Mouse (Mus musculus): ENCODE measurements around the gene Txndc8. TPM values are rescaled to one million over a fixed set of nuclear protein-coding genes. Genes with fewer than 3 reads are reported as not detected.

Txndc8 gene
- polyA plus RNA-seq (2014; fragmentation: Nextera tagmentation; extraction: Ambion mirVana): not detected in 2 replicates

DNA sequence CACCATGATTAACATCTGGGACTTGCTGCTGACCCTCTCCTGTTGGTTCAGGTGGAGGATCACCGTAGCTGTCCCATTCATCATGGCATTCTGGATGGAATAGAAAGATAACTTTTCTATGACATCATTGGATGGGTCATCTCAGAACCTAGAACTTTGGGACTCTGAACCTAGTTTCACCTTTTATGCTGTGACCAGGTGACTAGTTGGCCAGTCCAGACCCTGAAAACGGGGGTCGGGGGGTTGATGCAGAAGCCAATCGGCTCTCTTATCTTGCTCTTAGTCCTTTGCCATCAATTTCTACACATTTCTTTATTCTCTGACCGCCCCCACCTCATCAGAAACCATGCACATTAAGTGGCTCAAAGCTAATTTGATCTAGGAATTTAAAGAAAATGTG, at the start of gene Txndc8:
Gene Txndc8 (minus strand): TSS at position 101 of the 400 bp plus-strand sequence.
- Histone ChIP-seq H3K4me3 (ENCODE audit: low read depth, low read length) (no peak within 1 kb of the TSS), H3K36me3 (ENCODE audit: control insufficient read depth, insufficient read depth, low read length) (no peaks in the 10 kb centered on the region), H3K9me3 (replicated peaks; ENCODE audit: control insufficient read depth, low read length) (no peaks in the 10 kb centered on the region), H3K27ac (ENCODE audit: low read depth, low read length) (no peak within 1 kb of the TSS), H3K27me3 (ENCODE audit: control insufficient read depth, insufficient read depth, low read length) (no peaks in the 10 kb centered on the region), H3K9ac (ENCODE audit: low read depth, low read length) (no peak within 1 kb of the TSS), H3K4me2 (no peak within 1 kb of the TSS), H3K4me1 (ENCODE audit: control insufficient read depth, insufficient read depth, low read length) (no peaks in the 10 kb centered on the region)
- WGBS (ENCODE audit: insufficient replicate concordance): 91% methylated on average over 5 of the region's 5 CpGs
- no peak for ATAC-seq (replicated peaks; ENCODE audit: insufficient number of reproducible peaks, low FRiP score, low TSS enrichment)

DNA sequence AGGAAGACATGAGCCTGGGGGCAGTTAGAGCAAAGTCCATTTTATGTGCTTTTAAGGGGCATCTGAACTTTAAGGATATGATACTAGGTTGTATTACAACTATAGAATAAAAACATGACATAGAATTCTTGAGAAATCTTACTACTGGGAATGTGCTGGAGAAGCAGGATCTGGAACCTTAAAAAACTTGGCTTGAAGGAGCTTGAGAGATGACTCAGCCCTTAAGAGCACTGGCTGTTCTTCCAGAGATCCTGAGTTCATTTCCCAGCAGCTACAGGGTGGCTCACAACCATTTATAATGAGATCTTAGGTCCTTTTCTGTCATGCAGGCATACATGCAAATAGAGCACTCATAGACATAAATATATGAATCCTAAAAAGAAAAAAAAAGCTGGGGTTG, 46.7 kb upstream of the Txndc8 start:
- Histone ChIP-seq H3K4me2 (no peak overlapping the region), H3K9me3 (replicated peaks; ENCODE audit: control insufficient read depth, low read length) (no peaks in the 10 kb centered on the region), H3K36me3 (ENCODE audit: control insufficient read depth, insufficient read depth, low read length) (no peaks in the 10 kb centered on the region), H3K4me1 (ENCODE audit: control insufficient read depth, insufficient read depth, low read length) (no peaks in the 10 kb centered on the region), H3K4me3 (ENCODE audit: low read depth, low read length) (no peak overlapping the region), H3K27ac (ENCODE audit: low read depth, low read length) (no peak overlapping the region), H3K27me3 (ENCODE audit: control insufficient read depth, insufficient read depth, low read length) (no peaks in the 10 kb centered on the region), H3K9ac (ENCODE audit: low read depth, low read length) (no peak overlapping the region)
- no peak for ATAC-seq (replicated peaks; ENCODE audit: insufficient number of reproducible peaks, low FRiP score, low TSS enrichment)

DNA sequence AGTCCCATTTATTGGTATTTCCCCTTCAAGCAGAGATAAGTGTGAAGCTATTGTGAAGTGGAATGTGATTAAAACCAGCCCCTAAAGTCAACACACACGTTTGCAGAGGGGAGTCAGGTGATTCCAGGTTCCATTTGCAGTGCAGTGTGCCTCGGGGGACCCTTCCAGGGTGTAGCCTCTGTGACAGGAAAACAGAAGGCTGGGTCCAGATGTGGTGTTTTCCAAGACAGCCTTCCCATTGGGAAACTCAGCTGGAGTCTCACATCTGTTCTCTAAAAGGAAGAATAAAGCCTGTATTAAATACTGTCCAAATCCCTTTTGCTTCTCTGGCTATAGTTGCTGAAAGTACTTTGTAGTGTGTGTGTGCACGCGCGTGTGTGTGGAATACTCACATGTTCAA, 45.5 kb upstream of the Txndc8 start:
- no peak for ATAC-seq (replicated peaks; ENCODE audit: insufficient number of reproducible peaks, low FRiP score, low TSS enrichment)
- no peaks in the 10 kb centered on the region for H3K27me3 ChIP-seq (ENCODE audit: control insufficient read depth, insufficient read depth, low read length)
- no peak overlapping the region for H3K9ac ChIP-seq (ENCODE audit: low read depth, low read length)
- H3K36me3 ChIP-seq (ENCODE audit: control insufficient read depth, insufficient read depth, low read length): no peaks in the 10 kb centered on the region
- no peak overlapping the region for H3K4me3 ChIP-seq (ENCODE audit: low read depth, low read length)
- H3K27ac ChIP-seq (ENCODE audit: low read depth, low read length): no peak overlapping the region
- WGBS (ENCODE audit: insufficient replicate concordance): 69% methylated on average over 5 of the region's 5 CpGs
- H3K4me2 ChIP-seq: no peak overlapping the region
- no peaks in the 10 kb centered on the region for H3K9me3 ChIP-seq (replicated peaks; ENCODE audit: control insufficient read depth, low read length)
- H3K4me1 ChIP-seq (ENCODE audit: control insufficient read depth, insufficient read depth, low read length): no peaks in the 10 kb centered on the region

DNA sequence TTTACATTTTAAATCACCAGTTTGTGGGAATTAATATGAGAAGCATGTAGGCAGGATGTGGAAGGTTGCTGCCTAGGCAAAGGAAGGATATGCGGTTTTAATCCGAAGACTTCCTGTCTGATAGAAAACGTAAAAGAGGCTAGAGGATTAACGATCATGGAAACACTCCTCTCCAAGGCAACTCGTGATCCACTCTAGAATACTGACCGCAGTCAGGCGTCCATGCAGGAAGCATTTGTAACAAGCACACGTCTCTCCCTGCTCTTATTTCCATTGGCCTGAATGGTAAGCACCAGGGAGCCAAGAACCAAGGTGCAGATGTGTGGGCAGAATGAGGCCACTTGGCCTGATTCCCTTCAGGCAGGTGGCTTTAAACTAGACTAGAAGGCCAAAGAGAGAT, 41.8 kb upstream of the Txndc8 start:
- 62% methylated on average over 8 of the region's 8 CpGs for WGBS (ENCODE audit: insufficient replicate concordance)
- Histone ChIP-seq H3K4me1 (ENCODE audit: control insufficient read depth, insufficient read depth, low read length) (no peaks in the 10 kb centered on the region), H3K9ac (ENCODE audit: low read depth, low read length) (no peak overlapping the region), H3K9me3 (replicated peaks; ENCODE audit: control insufficient read depth, low read length) (no peaks in the 10 kb centered on the region), H3K27ac (ENCODE audit: low read depth, low read length) (no peak overlapping the region), H3K4me2 (no peak overlapping the region), H3K36me3 (ENCODE audit: control insufficient read depth, insufficient read depth, low read length) (no peaks in the 10 kb centered on the region), H3K4me3 (ENCODE audit: low read depth, low read length) (no peak overlapping the region), H3K27me3 (ENCODE audit: control insufficient read depth, insufficient read depth, low read length) (no peaks in the 10 kb centered on the region)
- no peak for ATAC-seq (replicated peaks; ENCODE audit: insufficient number of reproducible peaks, low FRiP score, low TSS enrichment)

DNA sequence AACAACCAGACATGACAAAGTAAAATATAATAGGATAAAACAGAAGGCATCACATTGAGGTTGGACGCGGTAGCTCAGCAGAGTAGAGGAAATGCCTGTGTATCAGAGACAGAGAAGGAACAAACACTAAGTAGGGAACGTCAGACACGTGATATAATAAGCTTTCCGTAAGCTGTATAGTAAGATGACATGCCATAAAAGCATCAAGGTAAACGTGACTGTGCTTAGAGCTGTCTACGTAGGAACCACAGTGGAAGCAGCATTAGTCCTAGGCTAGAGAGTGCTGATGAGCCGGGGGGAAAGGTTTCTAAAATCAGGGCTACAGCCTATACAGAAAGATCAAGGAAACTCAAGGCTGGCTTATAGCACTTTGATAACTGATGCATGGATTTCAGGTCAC, 41.4 kb upstream of the Txndc8 start:
- H3K9ac ChIP-seq (ENCODE audit: low read depth, low read length): no peak overlapping the region
- H3K36me3 ChIP-seq (ENCODE audit: control insufficient read depth, insufficient read depth, low read length): no peaks in the 10 kb centered on the region
- no peaks in the 10 kb centered on the region for H3K4me1 ChIP-seq (ENCODE audit: control insufficient read depth, insufficient read depth, low read length)
- no peaks in the 10 kb centered on the region for H3K27me3 ChIP-seq (ENCODE audit: control insufficient read depth, insufficient read depth, low read length)
- H3K9me3 ChIP-seq (replicated peaks; ENCODE audit: control insufficient read depth, low read length): no peaks in the 10 kb centered on the region
- WGBS (ENCODE audit: insufficient replicate concordance): 77% methylated on average over 8 of the region's 8 CpGs
- ATAC-seq (replicated peaks; ENCODE audit: insufficient number of reproducible peaks, low FRiP score, low TSS enrichment): no peak
- no peak overlapping the region for H3K4me2 ChIP-seq
- H3K27ac ChIP-seq (ENCODE audit: low read depth, low read length): no peak overlapping the region
- H3K4me3 ChIP-seq (ENCODE audit: low read depth, low read length): no peak overlapping the region

DNA sequence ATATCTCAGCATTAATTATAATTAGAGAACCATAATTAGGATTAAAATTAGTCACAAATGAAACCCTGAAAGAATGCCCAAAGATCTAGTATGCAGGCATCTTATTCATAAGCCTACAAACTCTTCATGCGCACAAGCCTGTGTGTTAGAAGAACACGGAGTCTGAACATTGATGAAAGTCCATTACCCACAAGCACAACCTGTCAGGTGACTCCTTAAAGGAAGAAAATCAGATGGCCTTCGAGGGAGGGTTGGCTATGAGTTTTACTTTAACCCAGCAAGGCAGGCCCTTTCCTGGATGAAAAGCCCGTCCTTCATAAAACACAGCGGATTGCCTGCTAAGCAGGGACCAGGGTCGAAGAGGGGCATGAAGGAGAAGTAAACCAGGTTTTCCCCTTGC, 35.9 kb upstream of the Txndc8 start:
- Histone ChIP-seq H3K36me3 (ENCODE audit: control insufficient read depth, insufficient read depth, low read length) (no peaks in the 10 kb centered on the region), H3K4me3 (ENCODE audit: low read depth, low read length) (no peak overlapping the region), H3K9ac (ENCODE audit: low read depth, low read length) (no peak overlapping the region), H3K27ac (ENCODE audit: low read depth, low read length) (no peak overlapping the region), H3K4me2 (no peak overlapping the region), H3K9me3 (replicated peaks; ENCODE audit: control insufficient read depth, low read length) (no peaks in the 10 kb centered on the region), H3K4me1 (ENCODE audit: control insufficient read depth, insufficient read depth, low read length) (no peaks in the 10 kb centered on the region), H3K27me3 (ENCODE audit: control insufficient read depth, insufficient read depth, low read length) (no peaks in the 10 kb centered on the region)
- no peak for ATAC-seq (replicated peaks; ENCODE audit: insufficient number of reproducible peaks, low FRiP score, low TSS enrichment)
- 85% methylated on average over 6 of the region's 6 CpGs for WGBS (ENCODE audit: insufficient replicate concordance)

DNA sequence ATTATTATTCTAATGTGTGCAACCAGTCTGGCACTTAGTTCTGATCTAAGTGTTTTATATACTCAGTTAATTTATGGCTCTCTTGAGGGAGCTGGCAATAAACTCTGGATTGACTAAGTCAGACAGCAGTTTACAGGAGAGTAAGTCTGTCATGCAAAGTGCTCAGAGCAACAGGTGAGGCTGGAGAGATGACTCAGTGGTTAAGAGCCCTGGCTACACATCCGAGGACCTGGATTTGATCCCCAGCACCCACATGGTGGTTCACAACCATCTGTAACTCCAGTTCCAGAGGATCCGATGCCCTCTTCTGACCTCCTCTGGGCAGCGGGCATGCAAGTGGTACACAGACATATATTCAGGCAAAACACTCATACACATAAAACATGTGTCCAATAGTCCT, 35.4 kb upstream of the Txndc8 start:
- Histone ChIP-seq H3K27me3 (ENCODE audit: control insufficient read depth, insufficient read depth, low read length) (no peaks in the 10 kb centered on the region), H3K4me1 (ENCODE audit: control insufficient read depth, insufficient read depth, low read length) (no peaks in the 10 kb centered on the region), H3K27ac (ENCODE audit: low read depth, low read length) (no peak overlapping the region), H3K9ac (ENCODE audit: low read depth, low read length) (no peak overlapping the region), H3K36me3 (ENCODE audit: control insufficient read depth, insufficient read depth, low read length) (no peaks in the 10 kb centered on the region), H3K4me3 (ENCODE audit: low read depth, low read length) (no peak overlapping the region), H3K4me2 (no peak overlapping the region), H3K9me3 (replicated peaks; ENCODE audit: control insufficient read depth, low read length) (no peaks in the 10 kb centered on the region)
- no peak for ATAC-seq (replicated peaks; ENCODE audit: insufficient number of reproducible peaks, low FRiP score, low TSS enrichment)
- 91% methylated on average over 3 of the region's 3 CpGs for WGBS (ENCODE audit: insufficient replicate concordance)

DNA sequence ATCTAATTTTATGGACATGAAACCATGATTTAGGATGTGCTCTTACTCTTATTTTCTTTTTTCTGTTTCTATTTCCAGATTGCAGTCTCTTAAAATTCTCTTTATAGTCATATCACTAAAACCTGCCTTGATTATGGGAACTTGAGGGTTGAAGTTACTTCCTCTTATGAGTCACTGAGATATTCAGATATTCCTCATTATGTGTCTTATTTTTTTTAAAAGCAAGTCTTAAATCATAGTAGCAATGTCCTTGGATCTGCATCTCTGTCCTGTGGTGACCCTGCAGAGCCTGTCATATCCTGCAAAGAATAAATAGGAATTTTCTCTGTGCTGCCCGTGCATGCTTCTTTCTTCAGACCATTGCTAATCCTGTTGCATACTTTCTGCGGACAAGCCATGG, 31.2 kb upstream of the Txndc8 start:
- Histone ChIP-seq H3K9me3 (replicated peaks; ENCODE audit: control insufficient read depth, low read length) (no peaks in the 10 kb centered on the region), H3K4me3 (ENCODE audit: low read depth, low read length) (no peak overlapping the region), H3K9ac (ENCODE audit: low read depth, low read length) (no peak overlapping the region), H3K4me1 (ENCODE audit: control insufficient read depth, insufficient read depth, low read length) (no peaks in the 10 kb centered on the region), H3K36me3 (ENCODE audit: control insufficient read depth, insufficient read depth, low read length) (no peaks in the 10 kb centered on the region), H3K4me2 (no peak overlapping the region), H3K27me3 (ENCODE audit: control insufficient read depth, insufficient read depth, low read length) (no peaks in the 10 kb centered on the region), H3K27ac (ENCODE audit: low read depth, low read length) (no peak overlapping the region)
- ATAC-seq (replicated peaks; ENCODE audit: insufficient number of reproducible peaks, low FRiP score, low TSS enrichment): no peak
- WGBS (ENCODE audit: insufficient replicate concordance): 90% methylated on average over 2 of the region's 2 CpGs

DNA sequence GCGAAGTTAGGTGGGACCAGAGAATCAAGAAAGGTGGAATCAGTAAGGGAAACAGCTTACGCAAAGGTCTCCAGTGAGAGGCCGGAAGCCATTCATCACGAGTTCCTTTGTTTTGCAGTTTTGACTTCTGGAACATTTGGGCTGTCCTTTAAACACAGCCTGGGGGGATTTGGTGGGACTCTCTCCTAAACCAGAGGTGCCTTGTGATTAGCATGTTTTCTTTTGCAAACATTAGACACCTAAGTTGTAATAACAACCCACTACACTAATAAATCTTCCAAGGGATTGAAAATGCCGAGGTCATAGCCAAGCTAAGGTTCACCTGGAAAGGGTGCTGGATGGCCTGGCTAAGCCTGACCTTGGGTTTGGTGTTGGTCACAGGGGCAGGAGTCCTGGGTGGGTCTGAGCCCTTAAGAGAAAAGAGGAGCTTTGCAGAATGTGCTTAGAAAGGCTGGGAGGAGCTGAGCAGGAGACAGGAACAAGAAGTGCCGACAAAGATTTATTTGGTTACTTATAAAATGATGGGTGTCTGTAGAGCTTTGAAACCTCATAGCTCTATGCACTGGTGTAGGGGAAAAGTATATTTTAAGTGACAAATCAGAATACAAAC, 28.3 kb upstream of the Txndc8 start:
- Histone ChIP-seq H3K4me2 (no peak overlapping the region), H3K27me3 (ENCODE audit: control insufficient read depth, insufficient read depth, low read length) (no peaks in the 10 kb centered on the region), H3K9ac (ENCODE audit: low read depth, low read length) (no peak overlapping the region), H3K36me3 (ENCODE audit: control insufficient read depth, insufficient read depth, low read length) (no peaks in the 10 kb centered on the region), H3K4me3 (ENCODE audit: low read depth, low read length) (no peak overlapping the region), H3K9me3 (replicated peaks; ENCODE audit: control insufficient read depth, low read length) (no peaks in the 10 kb centered on the region), H3K4me1 (ENCODE audit: control insufficient read depth, insufficient read depth, low read length) (no peaks in the 10 kb centered on the region), H3K27ac (ENCODE audit: low read depth, low read length) (no peak overlapping the region)
- ATAC-seq (replicated peaks; ENCODE audit: insufficient number of reproducible peaks, low FRiP score, low TSS enrichment): no peak
- WGBS (ENCODE audit: insufficient replicate concordance): 81% methylated on average over 6 of the region's 6 CpGs

All from heart, embryonic 11.5 days (tissue).